Mouse (Mus musculus): ENCODE measurements around the gene Nup214.

DNA sequence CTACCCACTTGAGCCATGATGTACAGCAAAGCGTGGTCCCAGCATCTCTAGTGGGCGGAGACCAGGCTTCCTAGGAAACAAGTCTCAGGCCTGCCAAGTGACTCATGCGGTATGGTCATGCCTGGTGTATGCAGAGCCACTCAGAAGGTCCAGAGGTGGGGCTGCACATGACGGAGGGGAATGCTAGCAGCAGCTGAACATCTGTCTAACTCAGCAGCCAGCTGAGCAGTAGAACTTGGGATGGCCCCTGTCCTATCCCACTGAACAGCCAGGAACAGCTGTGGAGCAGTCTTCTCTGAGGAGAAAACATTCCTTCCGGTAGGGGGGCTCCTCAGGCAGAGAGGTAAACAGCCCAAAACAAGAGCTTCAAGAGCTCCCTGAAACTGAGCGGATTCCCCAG is 25.8 kb upstream of the Nup214 start:
- no peak for TF ChIP-seq CTCF (IDR thresholded peaks at IDR 0.05; ENCODE audit: low read depth, low read length)
- no peak for TF ChIP-seq POLR2A (IDR thresholded peaks at IDR 0.05; ENCODE audit: insufficient read depth, low read length)

Data from ES-Bruce4 (cell line).